Mouse (Mus musculus) heart, postnatal 0 days (tissue): ENCODE measurements at regions not wholly inside any gene's neighbourhood (a gene's known extent, or its start where the extent isn't known, plus 50 kb on each side); places are given as distances from the start of the nearest gene placed in this dataset.

Source experiments
- ATAC-seq: fragments of 200-750 bp; cut with Nextera tagmentation; 2 replicates; pipeline ENCODE4 v1.8.0; 2017; ENCODE audit warnings: low read depth, moderate number of reproducible peaks, moderate library complexity; ENCODE audit not compliant: insufficient read depth
- DNase-seq: peaks from one replicate; pipeline ENCODE4 v3.0.0-alpha.2; 2016; ENCODE audit warnings: low spot score
- H3K27ac ChIP-seq: fragments of 300-500 bp; sonication (generic); 2 replicates; pipeline ENCODE4 v1.5.1; 2014; ENCODE audit warnings: low read depth, mild to moderate bottlenecking
- H3K27me3 ChIP-seq: fragments of 300-500 bp; sonication (generic); 2 replicates; pipeline ENCODE4 v1.6.1; 2014; ENCODE audit warnings: low read length, mixed read lengths; ENCODE audit not compliant: control insufficient read depth, insufficient read depth
- H3K36me3 ChIP-seq: fragments of 300-500 bp; sonication (generic); replicated peaks from 2 replicates; pipeline ENCODE4 v1.6.1; 2014; ENCODE audit warnings: low read length, mixed read lengths; ENCODE audit not compliant: control insufficient read depth, insufficient read depth
- H3K4me1 ChIP-seq: fragments of 300-500 bp; sonication (generic); 2 replicates; pipeline ENCODE4 v1.6.1; 2014; ENCODE audit warnings: antibody characterized with exemption; ENCODE audit not compliant: control insufficient read depth, insufficient read depth
- H3K4me2 ChIP-seq: fragments of 300-500 bp; sonication (generic); 2 replicates; pipeline ENCODE4 v1.6.1; 2014; ENCODE audit warnings: low read depth, mild to moderate bottlenecking, low read length, moderate library complexity
- H3K4me3 ChIP-seq: fragments of 300-500 bp; sonication (generic); 2 replicates; pipeline ENCODE4 v1.5.1; 2014; ENCODE audit warnings: low read depth, low read length
- H3K9ac ChIP-seq: fragments of 300-500 bp; sonication (generic); replicated peaks from 2 replicates; pipeline ENCODE4 v1.6.1; 2014; ENCODE audit warnings: low read depth, low read length, mixed read lengths
- H3K9me3 ChIP-seq: fragments of 300-500 bp; sonication (generic); replicated peaks from 2 replicates; pipeline ENCODE4 v1.6.1; 2016; ENCODE audit warnings: low read length; ENCODE audit not compliant: control insufficient read depth
- CTCF ChIP-seq: IDR thresholded peaks from 2 replicates; pipeline ENCODE4 v1.5.1; 2016; ENCODE audit warnings: antibody characterized with exemption, control low read depth, low read depth
- EP300 ChIP-seq: IDR thresholded peaks from 2 replicates; pipeline ENCODE4 v1.6.1; 2016; ENCODE audit warnings: antibody characterized with exemption, low read depth
- WGBS: fragments of 180-500 bp; shearing (Covaris S2); extraction: QIAGEN DNeasy Blood & Tissue Kit; methylation state at CpG from one replicate; pipeline ENCODE4 v1.1.7; 2014; 5-methylcytosine and 5-hydroxymethylcytosine counted together

DNA sequence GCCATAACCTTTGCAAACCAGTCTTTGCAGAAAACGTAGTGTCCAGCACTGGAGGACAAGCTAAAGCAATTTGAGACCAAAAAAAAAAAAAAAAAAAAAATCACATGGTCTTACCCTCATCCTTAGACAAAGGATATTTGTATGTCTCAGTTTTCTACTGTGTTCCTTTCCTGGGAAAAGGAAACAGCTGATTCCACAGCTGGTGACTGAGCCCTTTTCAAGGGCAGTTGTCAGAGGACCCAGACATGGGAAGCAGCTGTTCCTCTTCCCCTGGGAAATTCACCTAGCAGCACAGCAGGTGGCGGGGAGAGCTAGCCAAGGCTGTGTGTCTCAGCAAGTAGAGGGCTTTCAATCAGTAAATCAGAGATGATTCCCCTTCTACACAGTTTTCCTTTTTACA lies 113.3 kb upstream of the 1700025G04Rik start:
- no peaks in the 10 kb centered on the region for H3K9me3 ChIP-seq
- peak; percentile 27; the same call in 1 of the 2 replicates for ATAC-seq
- DNase-seq: peak; percentile 20
- H3K27ac ChIP-seq: no peak overlapping the region
- WGBS: 61% methylated on average over 2 of the region's 2 CpGs
- H3K9ac ChIP-seq: no peak overlapping the region
- no peaks in the 10 kb centered on the region for H3K27me3 ChIP-seq
- no peaks in the 10 kb centered on the region for H3K36me3 ChIP-seq
- H3K4me3 ChIP-seq: no peak overlapping the region
- H3K4me1 ChIP-seq: no peaks in the 10 kb centered on the region
- H3K4me2 ChIP-seq: no peak overlapping the region
- TF ChIP-seq EP300: no peak
- no peak for TF ChIP-seq CTCF

DNA sequence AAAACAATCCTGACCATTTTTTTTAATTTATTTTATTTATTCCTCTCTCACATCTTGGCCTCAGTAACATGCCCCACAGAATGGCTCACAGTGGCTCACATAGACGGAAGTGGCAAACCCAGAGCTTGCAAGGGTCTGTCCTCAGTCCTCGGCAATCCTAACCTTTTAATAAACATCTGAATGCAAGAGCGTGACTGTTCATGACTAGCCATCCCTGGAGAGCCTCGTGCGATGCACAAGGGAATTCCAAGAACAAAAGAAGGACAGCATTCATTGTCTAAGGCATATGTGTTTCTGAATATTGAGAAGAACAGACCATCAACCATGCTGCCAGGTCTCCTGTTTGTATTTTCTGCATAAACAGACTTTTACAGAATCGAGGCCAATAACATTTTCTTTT lies 98.8 kb upstream of the 1700025G04Rik start:
- DNase-seq (no peak), ATAC-seq (no peak)
- Histone ChIP-seq H3K9me3 (no peaks in the 10 kb centered on the region), H3K4me3 (no peak overlapping the region), H3K36me3 (no peaks in the 10 kb centered on the region), H3K4me2 (no peak overlapping the region), H3K4me1 (no peaks in the 10 kb centered on the region), H3K27ac (no peak overlapping the region), H3K9ac (no peak overlapping the region), H3K27me3 (no peaks in the 10 kb centered on the region)
- 76% methylated on average over 6 of the region's 6 CpGs for WGBS
- no peak for TF ChIP-seq EP300
- no peak for TF ChIP-seq CTCF

DNA sequence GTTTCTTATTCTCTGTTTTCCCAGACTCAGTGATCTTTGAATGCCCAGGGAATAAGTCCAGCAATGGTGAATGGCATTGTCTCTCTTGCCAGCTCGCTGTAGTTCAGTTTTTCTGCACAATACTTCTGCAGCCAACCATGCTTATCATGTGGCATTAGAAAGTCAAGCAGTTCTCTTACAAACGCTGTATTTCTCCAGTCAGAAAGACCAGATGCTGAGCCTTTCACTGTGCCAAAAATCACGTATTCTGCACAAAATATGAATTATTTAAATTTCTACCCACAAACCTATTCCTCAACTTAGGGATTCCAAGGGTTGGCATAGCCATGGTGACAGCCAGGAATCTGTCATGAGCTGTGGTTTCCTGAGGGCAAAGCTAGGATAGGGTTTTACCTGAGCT lies 95.0 kb upstream of the 1700025G04Rik start:
- no peaks in the 10 kb centered on the region for H3K36me3 ChIP-seq
- no peaks in the 10 kb centered on the region for H3K27me3 ChIP-seq
- no peak overlapping the region for H3K27ac ChIP-seq
- H3K4me3 ChIP-seq: no peak overlapping the region
- no peaks in the 10 kb centered on the region for H3K4me1 ChIP-seq
- H3K4me2 ChIP-seq: no peak overlapping the region
- WGBS: 78% methylated on average over 3 of the region's 3 CpGs
- TF ChIP-seq EP300 (no peak), CTCF (no peak)
- no peaks in the 10 kb centered on the region for H3K9me3 ChIP-seq
- no peak overlapping the region for H3K9ac ChIP-seq
- ATAC-seq: no peak
- DNase-seq: no peak

DNA sequence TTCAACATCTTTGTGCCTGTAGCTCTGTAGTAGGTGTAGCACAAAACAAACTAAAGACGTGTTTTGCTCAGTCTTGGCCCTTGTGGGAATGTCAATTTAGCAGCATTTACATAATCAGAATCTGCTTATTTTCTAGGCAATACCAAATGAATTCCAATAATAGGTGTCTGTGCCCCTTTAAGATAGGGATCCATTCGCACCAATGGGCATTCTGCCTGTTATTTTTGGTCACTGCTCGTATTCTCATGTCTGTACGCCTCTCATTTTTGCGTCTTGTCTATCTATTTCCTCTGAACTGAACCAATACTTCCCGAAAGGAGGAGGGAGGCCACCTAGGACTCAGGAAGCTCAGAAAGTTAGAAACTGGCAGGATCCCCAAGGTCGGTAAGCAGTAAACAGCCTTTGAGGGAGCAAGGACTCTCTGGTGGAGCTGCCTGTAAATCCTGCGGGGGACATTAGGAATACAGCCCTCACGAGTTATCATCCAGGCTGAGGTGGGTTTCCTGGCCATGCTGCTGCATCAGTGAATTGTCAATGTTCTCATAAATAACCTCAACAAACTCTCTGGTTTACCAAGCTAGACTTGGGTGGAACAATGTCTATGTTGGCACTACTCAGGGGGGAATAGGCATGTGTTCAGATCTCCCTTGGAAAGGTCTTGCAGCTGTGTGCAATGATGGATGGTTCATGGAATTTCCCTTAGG lies 86.5 kb upstream of the 1700025G04Rik start:
- Histone ChIP-seq H3K27ac (no peak overlapping the region), H3K9me3 (no peaks in the 10 kb centered on the region), H3K4me2 (no peak overlapping the region), H3K4me1 (no peaks in the 10 kb centered on the region; the same call in 1 of the 2 replicates), H3K27me3 (no peaks in the 10 kb centered on the region), H3K36me3 (no peaks in the 10 kb centered on the region), H3K4me3 (no peak overlapping the region), H3K9ac (no peak overlapping the region)
- WGBS: 64% methylated on average over 9 of the region's 9 CpGs
- ATAC-seq (no peak), DNase-seq (no peak)
- no peak for TF ChIP-seq EP300
- no peak for TF ChIP-seq CTCF

DNA sequence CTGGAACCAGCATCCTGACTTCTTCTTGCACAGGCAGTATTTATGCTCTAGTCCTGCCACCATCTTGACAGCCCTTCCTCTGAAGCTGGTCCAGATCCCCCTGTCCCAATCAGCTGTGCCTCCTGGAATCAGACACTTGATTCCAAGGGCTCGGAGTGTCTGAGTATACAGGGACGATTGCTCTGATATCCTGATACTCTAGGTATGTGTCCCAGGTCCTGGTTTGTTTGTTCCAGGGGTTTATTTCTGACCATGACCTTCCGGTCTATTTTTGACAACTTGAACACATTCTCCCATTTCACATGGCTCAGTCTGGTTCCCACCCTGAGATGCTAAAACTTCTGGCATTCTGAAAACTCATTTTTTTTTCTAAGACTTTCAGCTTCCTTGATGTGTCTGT lies 85.8 kb upstream of the 1700025G04Rik start:
- 50% methylated on average over 3 of the region's 3 CpGs for WGBS
- Histone ChIP-seq H3K36me3 (no peaks in the 10 kb centered on the region), H3K4me1 (no peaks in the 10 kb centered on the region; the same call in 1 of the 2 replicates), H3K9ac (no peak overlapping the region), H3K4me2 (no peak overlapping the region), H3K9me3 (no peaks in the 10 kb centered on the region), H3K4me3 (no peak overlapping the region), H3K27me3 (no peaks in the 10 kb centered on the region), H3K27ac (no peak overlapping the region)
- TF ChIP-seq CTCF: no peak
- no peak for TF ChIP-seq EP300
- no peak for DNase-seq
- ATAC-seq: no peak

DNA sequence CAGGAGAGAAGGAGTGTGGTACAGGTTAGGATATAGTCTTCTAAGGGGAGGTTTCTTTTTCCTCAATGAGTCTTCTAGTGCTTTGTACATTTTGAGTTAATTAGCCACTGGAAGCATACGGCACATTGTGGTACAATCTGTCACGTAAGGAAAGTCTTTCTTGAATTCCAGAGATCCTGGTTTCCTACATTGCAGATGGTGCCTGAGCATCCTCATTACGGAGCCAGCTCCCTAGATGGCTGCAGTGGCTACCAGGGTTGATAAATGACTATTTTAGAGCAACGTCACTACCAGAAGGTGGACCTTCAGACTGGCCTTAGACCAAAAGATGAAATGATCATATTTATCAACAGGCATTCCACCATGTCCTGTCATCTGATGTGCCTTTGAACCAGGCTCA lies 84.5 kb upstream of the 1700025G04Rik start:
- no peak overlapping the region for H3K4me2 ChIP-seq
- DNase-seq (no peak), ATAC-seq (no peak)
- H3K4me1 ChIP-seq: no peaks in the 10 kb centered on the region; the same call in 1 of the 2 replicates
- no peaks in the 10 kb centered on the region for H3K9me3 ChIP-seq
- no peak overlapping the region for H3K9ac ChIP-seq
- 91% methylated on average over 4 of the region's 4 CpGs for WGBS
- H3K4me3 ChIP-seq: no peak overlapping the region
- H3K27ac ChIP-seq: no peak overlapping the region
- no peaks in the 10 kb centered on the region for H3K27me3 ChIP-seq
- no peaks in the 10 kb centered on the region for H3K36me3 ChIP-seq
- TF ChIP-seq CTCF: no peak
